Mouse (Mus musculus) mouse trophoblast stem cell (cell line): ENCODE measurements around the gene Gabrb1.

Experiments
- in situ Hi-C, 2 experiments: fragments of 300-500 bp; cut with MseI, MboI; formaldehyde crosslinking; loops; 2 replicates in 1 of 2; 3 replicates in 1 of 2; pipeline ENCODE4 v1.15.1; 2025

Gene Gabrb1

GRCm38 (mm10) chr5:71828996-71829395 is 171.1 kb downstream of the Gabrb1 start:
- in situ Hi-C loops, result no loop called here

- in situ Hi-C loops, result no loop called here
These were observed 172.4 kb downstream of the Gabrb1 start for GRCm38 (mm10) chr5:71830342-71830741.

GRCm38 (mm10) chr5:71842241-71842640 is 184.3 kb downstream of the Gabrb1 start:
- in situ Hi-C loops, result no loop called here

GRCm38 (mm10) chr5:71898214-71898613 is 240.3 kb downstream of the Gabrb1 start:
- in situ Hi-C loops, result no loop called here

- in situ Hi-C loops, result no loop called here
These were observed 245.5 kb downstream of the Gabrb1 start for GRCm38 (mm10) chr5:71903399-71903798.

GRCm38 (mm10) chr5:71914028-71914427 is 256.1 kb downstream of the Gabrb1 start:
- in situ Hi-C loops, result no loop called here

GRCm38 (mm10) chr5:71915711-71916110 is 257.8 kb downstream of the Gabrb1 start:
- in situ Hi-C loops, result no loop called here

GRCm38 (mm10) chr5:71917206-71917605 is 259.3 kb downstream of the Gabrb1 start:
- in situ Hi-C loops, result no loop called here

- in situ Hi-C loops, result no loop called here
These were observed 265.7 kb downstream of the Gabrb1 start for GRCm38 (mm10) chr5:71923636-71924035.

- in situ Hi-C loops, result no loop called here
These were observed 268.4 kb downstream of the Gabrb1 start for GRCm38 (mm10) chr5:71926336-71926735.

GRCm38 (mm10) chr5:71930036-71930435 is 272.1 kb downstream of the Gabrb1 start:
- in situ Hi-C loops, result no loop called here

GRCm38 (mm10) chr5:71951398-71951797 is 293.5 kb downstream of the Gabrb1 start:
- in situ Hi-C loops, result no loop called here

GRCm38 (mm10) chr5:71955070-71955685 is 297.3 kb downstream of the Gabrb1 start:
- in situ Hi-C loops, result no loop called here

GRCm38 (mm10) chr5:71964876-71965432 is 307.0 kb downstream of the Gabrb1 start:
- in situ Hi-C loops, result no loop called here

- in situ Hi-C loops, result no loop called here
These were observed 307.6 kb downstream of the Gabrb1 start for GRCm38 (mm10) chr5:71965529-71965928.

GRCm38 (mm10) chr5:71970140-71970800 is 312.4 kb downstream of the Gabrb1 start:
- in situ Hi-C loops, result no loop called here

GRCm38 (mm10) chr5:71972831-71973230 is 314.9 kb downstream of the Gabrb1 start:
- in situ Hi-C loops, result no loop called here

- in situ Hi-C loops, result no loop called here
These were observed 318.2 kb downstream of the Gabrb1 start for GRCm38 (mm10) chr5:71976133-71976532.

- in situ Hi-C loops, result no loop called here
These were observed 318.7 kb downstream of the Gabrb1 start for GRCm38 (mm10) chr5:71976571-71977061.

GRCm38 (mm10) chr5:71986561-71986960 is 328.6 kb downstream of the Gabrb1 start:
- in situ Hi-C loops, result no loop called here

GRCm38 (mm10) chr5:71986983-71987398 is 329.1 kb downstream of the Gabrb1 start:
- in situ Hi-C loops, result no loop called here

GRCm38 (mm10) chr5:71999466-71999865 is 341.6 kb downstream of the Gabrb1 start:
- in situ Hi-C loops, result no loop called here
